Mouse (Mus musculus) kidney, adult 9 months (tissue): ENCODE measurements around the gene Foxp2.

ENCODE experiments used
- DNase-seq: peaks from one replicate; pipeline ENCODE4 v3.0.0; 2022

Foxp2 gene

DNA sequence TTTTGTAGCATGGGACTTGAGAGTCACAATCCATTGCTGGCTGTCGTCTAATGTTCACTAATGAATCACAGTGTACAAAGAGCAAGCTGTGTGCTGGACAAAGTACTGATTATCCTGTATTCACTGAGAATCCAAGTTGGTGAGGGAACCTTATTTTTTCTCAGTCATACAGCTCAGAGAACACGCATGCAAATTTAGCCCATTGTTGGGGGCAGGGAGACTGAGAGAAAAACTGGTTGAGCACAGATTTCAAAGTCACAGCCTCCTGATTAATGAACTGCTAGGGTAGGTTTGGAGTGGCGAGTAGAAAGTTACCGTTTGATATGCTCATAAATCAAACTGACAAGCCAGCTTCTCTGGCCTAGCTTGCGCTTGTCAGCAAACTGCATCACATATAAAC, 477.1 kb downstream of the Foxp2 start:
- peak; percentile 71 for DNase-seq

DNA sequence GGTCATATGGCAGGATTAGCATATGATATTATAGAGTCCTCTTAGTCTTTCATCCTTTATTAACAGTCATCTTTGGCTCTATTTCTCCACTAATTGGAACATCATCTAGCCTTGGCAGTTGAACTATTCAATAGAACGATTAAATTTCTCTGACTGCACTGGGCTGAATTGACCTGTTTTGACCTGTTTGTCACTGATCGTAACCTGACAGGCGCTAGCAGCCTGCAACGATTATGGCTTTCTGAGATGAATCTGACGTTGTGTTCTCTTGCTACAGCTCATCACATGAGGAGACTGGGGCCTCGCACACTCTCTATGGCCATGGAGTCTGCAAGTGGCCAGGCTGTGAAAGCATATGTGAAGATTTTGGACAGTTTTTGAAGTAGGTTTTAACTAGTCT, 495.3 kb downstream of the Foxp2 start:
- DNase-seq = no peak

DNA sequence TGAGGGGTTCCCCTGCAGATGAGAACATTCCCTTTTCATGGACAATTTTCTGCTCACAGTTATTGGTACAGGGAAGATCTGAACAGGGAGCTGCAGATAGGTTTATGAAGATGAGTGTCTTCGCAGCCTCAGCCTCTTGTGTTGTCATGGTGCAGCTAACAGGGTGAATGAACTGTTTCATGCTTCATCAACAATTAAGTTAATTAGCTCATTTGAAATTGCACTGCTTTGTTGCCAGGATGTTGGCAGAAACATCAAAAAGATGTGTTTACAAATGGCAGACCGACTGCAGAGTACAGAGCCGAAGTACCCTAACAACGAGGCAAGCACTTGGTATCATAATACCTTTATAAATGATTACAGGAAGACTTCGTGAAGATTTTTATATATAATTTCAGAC, 496.3 kb downstream of the Foxp2 start:
- DNase-seq = no peak

DNA sequence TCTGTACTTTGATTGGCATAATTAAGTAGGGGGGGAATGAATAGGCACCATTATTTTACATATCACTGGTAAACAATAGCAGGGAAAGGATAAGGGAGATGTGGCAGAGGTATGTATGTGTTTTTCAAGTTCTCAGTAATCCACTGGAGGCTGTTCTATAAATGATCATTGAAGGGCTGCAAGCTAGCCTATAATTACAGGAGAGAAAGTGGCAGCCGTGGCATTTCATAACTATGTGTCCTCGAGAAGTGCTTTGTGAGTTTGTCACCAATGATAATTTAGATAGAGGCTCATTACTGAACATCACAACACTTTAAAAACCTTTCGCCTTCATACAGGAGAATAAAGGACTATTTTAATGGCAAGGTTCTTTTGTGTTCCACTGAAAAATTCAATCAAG, 500.0 kb downstream of the Foxp2 start:
- DNase-seq = no peak

DNA sequence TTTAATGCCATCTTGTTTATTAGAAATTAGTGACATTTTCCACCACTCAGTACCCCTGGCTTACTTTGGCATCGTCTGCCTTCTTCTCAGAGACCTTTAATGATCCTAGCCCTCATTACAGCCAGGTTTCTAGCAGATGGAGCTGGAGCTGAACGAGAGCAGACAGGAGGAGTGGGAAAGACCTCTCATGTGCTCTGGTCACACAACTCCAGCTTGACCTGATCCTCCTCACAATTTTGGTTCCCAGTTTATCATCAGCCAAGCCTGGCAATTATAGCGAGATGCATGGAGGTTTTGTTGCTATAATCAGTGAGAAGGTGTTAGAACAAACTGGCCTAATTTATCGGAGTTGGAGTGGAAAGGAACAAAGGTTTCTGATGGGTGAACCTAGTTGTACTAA, 500.9 kb downstream of the Foxp2 start:
- DNase-seq = no peak

DNA sequence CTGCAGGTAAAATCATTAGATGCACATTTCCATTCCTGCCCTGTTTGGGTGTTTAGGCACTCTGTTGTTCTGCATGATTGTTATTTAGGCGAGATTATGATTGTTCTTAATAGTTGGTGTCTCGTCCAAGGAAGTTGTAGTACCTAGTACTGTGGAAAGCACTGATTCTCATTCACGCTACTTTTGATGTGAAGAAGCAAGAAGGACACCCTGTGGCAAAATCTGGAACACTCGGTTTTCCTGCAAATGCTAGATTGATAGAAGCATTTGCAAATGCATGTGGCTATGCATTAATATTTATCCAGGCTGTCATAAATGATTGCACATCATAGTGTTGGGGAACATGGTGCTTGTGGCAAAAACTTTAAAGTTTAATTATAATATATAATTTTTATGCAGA, 514.0 kb downstream of the Foxp2 start:
- peak; percentile 37 for DNase-seq

DNA sequence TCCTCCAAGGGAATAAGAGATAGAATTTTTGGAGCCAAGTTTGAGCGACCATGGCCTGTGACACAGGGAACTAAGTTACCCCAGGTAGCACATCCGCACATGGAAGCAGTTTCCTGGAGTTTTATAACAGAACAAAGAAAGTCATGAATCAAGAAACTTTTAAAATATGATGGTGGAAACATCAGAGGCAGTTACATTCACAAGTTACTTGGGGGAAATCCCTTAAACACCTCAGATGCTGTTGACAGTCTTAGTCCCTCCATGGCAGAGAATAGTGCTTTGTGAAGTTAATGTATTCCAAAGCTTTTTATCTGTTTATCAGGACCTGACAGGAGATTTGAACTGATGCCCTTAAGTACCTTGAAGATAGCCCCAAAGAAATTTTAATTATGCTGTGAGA, 558.6 kb downstream of the Foxp2 start:
- DNase-seq = no peak

DNA sequence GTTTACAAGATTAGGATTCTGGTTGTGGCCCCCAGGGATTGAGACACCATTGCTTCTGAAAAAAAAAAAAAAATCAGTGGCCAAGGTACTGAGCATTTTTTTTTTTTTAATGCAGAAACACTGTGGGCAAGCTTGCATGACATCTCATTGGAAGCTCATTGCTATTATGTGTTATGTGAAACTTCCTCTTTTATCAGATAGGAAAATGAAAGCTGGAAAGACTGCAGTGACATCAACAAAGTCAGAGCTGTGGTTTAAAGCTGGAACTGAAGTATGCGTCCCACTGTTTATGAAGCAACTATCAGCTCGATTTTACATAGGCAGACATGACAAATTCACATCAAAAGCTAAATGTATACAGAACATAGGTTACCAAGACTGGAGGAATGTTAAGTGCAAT, 562.2 kb downstream of the Foxp2 start:
- DNase-seq = no peak

DNA sequence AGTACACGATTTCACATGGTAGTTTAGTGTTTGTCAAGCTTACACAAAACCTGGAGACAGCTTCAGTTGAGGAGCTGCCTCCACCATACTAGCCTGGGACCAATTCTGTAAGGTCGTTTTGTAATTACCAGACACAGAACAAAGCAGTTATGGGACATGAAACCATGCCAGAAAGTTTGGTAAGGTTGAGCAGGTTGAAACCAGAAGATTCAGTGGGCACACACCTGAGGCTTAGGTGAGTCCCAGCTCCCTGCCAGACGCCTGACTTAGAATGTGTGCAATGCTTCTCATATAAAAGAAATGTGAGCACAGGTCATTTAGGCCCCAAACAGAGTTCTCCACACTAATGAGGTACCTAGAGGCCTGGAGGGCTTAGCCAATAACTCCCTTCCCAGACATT, 564.3 kb downstream of the Foxp2 start:
- DNase-seq = peak; percentile 14

DNA sequence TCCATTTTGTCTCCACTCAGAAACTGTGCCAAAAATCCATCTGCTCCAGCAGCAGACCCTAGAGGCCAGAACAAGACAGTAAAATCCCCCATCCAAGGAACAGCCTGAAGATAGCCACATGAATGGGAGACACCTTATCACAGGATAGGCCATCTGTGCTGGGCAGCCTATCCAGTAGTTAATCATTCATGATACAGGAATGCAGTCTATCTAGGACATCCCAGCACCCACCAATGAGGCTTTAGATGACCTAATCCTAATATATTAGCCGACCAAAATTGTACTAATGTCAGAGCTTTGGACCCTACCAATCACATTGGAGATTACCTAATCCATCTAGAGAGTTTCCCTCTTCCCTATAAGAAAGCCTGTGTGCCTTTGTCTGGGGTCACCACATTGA, 565.5 kb downstream of the Foxp2 start:
- no peak for DNase-seq

DNA sequence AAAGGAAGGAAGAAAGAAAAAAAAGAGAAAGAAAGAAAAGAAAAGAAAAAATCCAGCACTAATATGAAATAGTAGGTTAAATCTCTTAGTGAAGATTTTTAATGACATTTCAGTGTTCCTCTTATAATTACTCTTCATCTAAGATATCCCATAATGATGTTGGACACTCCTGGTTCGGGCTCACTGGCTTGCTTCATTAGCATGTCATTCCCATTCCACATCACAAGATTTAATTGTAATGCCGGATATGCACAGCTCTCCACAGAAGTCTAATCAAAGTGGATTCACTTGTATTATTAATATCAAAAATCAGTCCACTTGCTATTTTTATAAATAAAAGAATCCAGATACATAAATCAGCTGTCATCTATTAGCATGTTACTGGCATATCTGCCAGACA, 585.8 kb downstream of the Foxp2 start:
- DNase-seq = no peak
